Mouse (Mus musculus): Measurements from ENCODE around the gene Nipa1. TPM values are rescaled to one million over a fixed set of nuclear protein-coding genes. Genes with fewer than 3 reads are reported as not detected.

Gene Nipa1
- polyA plus RNA-seq, 1 experiment, result 2.2 TPM

GRCm38 (mm10) chr7:55968258-55968901 is 51.4 kb downstream of the Nipa1 start:
- Histone ChIP-seq H3K4me3 (no peak overlapping the region), H3K27me3 (ENCODE audit: control insufficient read depth, insufficient read depth, insufficient read length) (no peaks in the 10 kb centered on the region), H3ac (ENCODE audit: control insufficient read depth, insufficient read length) (no peak overlapping the region), H3K79me2 (ENCODE audit: control insufficient read depth, insufficient read depth) (no peaks in the 10 kb centered on the region), H3K4me2 (ENCODE audit: low read depth) (peak overlapping the region; percentile 58), H3K36me3 (ENCODE audit: control insufficient read depth, insufficient read depth) (no peaks in the 10 kb centered on the region)
- TF ChIP-seq TCF3 (IDR thresholded peaks at IDR 0.05; ENCODE audit: insufficient read length, low read depth) (no peak), REST (IDR thresholded peaks at IDR 0.05; ENCODE audit: insufficient read depth, insufficient read length) (no peak), MYOG (IDR thresholded peaks at IDR 0.05; ENCODE audit: control insufficient read depth in 1 of 3, insufficient read depth in 1 of 3, insufficient read length in 2 of 3, low read depth in 2 of 3) (no peak), POLR2A (IDR thresholded peaks at IDR 0.05; ENCODE audit: insufficient read length, low read depth) (peak; percentile 27), MYOD1 (IDR thresholded peaks at IDR 0.05; ENCODE audit: control insufficient read depth in 1 of 3, insufficient read length in 2 of 3, low read depth in 2 of 3) (no peak), E2F4 (IDR thresholded peaks at IDR 0.05; ENCODE audit: insufficient read depth) (no peak)

- TF ChIP-seq POLR2AphosphoS2 (IDR thresholded peaks at IDR 0.05; ENCODE audit: insufficient read length, low read depth) (no peak), MYOG (IDR thresholded peaks at IDR 0.05; ENCODE audit: control insufficient read depth in 1 of 3, insufficient read depth in 1 of 3, insufficient read length in 2 of 3, low read depth in 2 of 3) (no peak), E2F4 (IDR thresholded peaks at IDR 0.05; ENCODE audit: insufficient read depth) (no peak)
- Histone ChIP-seq H3K79me2 (ENCODE audit: control insufficient read depth, insufficient read depth) (peaks cover under 1% of the 10 kb centered on the region), H3K4me3 (no peak overlapping the region), H3K4me2 (ENCODE audit: low read depth) (no peak overlapping the region), H3K27me3 (ENCODE audit: control insufficient read depth, insufficient read depth, insufficient read length) (no peaks in the 10 kb centered on the region), H3ac (ENCODE audit: control insufficient read depth, insufficient read length) (no peak overlapping the region), H3K36me3 (ENCODE audit: control insufficient read depth, insufficient read depth) (no peaks in the 10 kb centered on the region)
These were observed 52.8 kb downstream of the Nipa1 start for GRCm38 (mm10) chr7:55966866-55967460.

GRCm38 (mm10) chr7:55962004-55962908 is 57.5 kb downstream of the Nipa1 start, which contains the start of gene Nipa2:
Nipa2 (minus strand) TSS chr7:55962476.
- H3K79me2 ChIP-seq (ENCODE audit: control insufficient read depth, insufficient read depth), result peaks cover 40% of the 10 kb centered on the region
- H3K27me3 ChIP-seq (ENCODE audit: control insufficient read depth, insufficient read depth, insufficient read length), result no peaks in the 10 kb centered on the region
- no peaks in the 10 kb centered on the region for H3K36me3 ChIP-seq (ENCODE audit: control insufficient read depth, insufficient read depth)
- TF ChIP-seq MYOG (IDR thresholded peaks at IDR 0.05; ENCODE audit: control insufficient read depth in 1 of 3, insufficient read depth in 1 of 3, insufficient read length in 2 of 3, low read depth in 2 of 3) (no peak), TCF12 (IDR thresholded peaks at IDR 0.05; ENCODE audit: insufficient read depth, poor library complexity, severe bottlenecking) (no peak), CEBPB (IDR thresholded peaks at IDR 0.05; ENCODE audit: insufficient read depth, poor library complexity, severe bottlenecking) (no peak), REST (IDR thresholded peaks at IDR 0.05; ENCODE audit: insufficient read depth, insufficient read length) (no peak), USF1 (IDR thresholded peaks at IDR 0.05; ENCODE audit: low read depth) (no peak), TCF3 (IDR thresholded peaks at IDR 0.05; ENCODE audit: insufficient read length, low read depth) (no peak), MAX (IDR thresholded peaks at IDR 0.05; ENCODE audit: low read depth) (no peak), POLR2A (IDR thresholded peaks at IDR 0.05; ENCODE audit: insufficient read length, low read depth) (peak; percentile 64), SRF (IDR thresholded peaks at IDR 0.05; ENCODE audit: control insufficient read depth, insufficient read length, low read depth) (peak; percentile 73), MYOD1 (IDR thresholded peaks at IDR 0.05; ENCODE audit: control insufficient read depth in 1 of 3, insufficient read length in 2 of 3, low read depth in 2 of 3) (no peak), E2F4 (IDR thresholded peaks at IDR 0.05; ENCODE audit: insufficient read depth) (peak; percentile 45), POLR2AphosphoS2 (IDR thresholded peaks at IDR 0.05; ENCODE audit: insufficient read length, low read depth) (peak; percentile 55)
- H3K4me2 ChIP-seq (ENCODE audit: low read depth), result peak within 1 kb of the TSS; percentile 72
- H3K4me3 ChIP-seq, result peak within 1 kb of the TSS; percentile 80
- H3ac ChIP-seq (ENCODE audit: control insufficient read depth, insufficient read length), result peak within 1 kb of the TSS; percentile 75

GRCm38 (mm10) chr7:55960506-55960905 is 59.2 kb downstream of the Nipa1 start:
- TF ChIP-seq TCF3 (IDR thresholded peaks at IDR 0.05; ENCODE audit: insufficient read length, low read depth), result no peak
- TF ChIP-seq USF1 (IDR thresholded peaks at IDR 0.05; ENCODE audit: low read depth), result no peak
- TF ChIP-seq REST (IDR thresholded peaks at IDR 0.05; ENCODE audit: insufficient read depth, insufficient read length), result no peak
- TF ChIP-seq POLR2AphosphoS2 (IDR thresholded peaks at IDR 0.05; ENCODE audit: insufficient read length, low read depth), result no peak
- no peak for TF ChIP-seq TCF12 (IDR thresholded peaks at IDR 0.05; ENCODE audit: insufficient read depth, poor library complexity, severe bottlenecking)
- TF ChIP-seq MYOG (IDR thresholded peaks at IDR 0.05; ENCODE audit: control insufficient read depth in 1 of 3, insufficient read depth in 1 of 3, insufficient read length in 2 of 3, low read depth in 2 of 3), result no peak
- TF ChIP-seq E2F4 (IDR thresholded peaks at IDR 0.05; ENCODE audit: insufficient read depth), result no peak
- no peak for TF ChIP-seq CEBPB (IDR thresholded peaks at IDR 0.05; ENCODE audit: insufficient read depth, poor library complexity, severe bottlenecking)
- TF ChIP-seq MAX (IDR thresholded peaks at IDR 0.05; ENCODE audit: low read depth), result no peak
- no peak for TF ChIP-seq SRF (IDR thresholded peaks at IDR 0.05; ENCODE audit: control insufficient read depth, insufficient read length, low read depth)
- no peak for TF ChIP-seq MYOD1 (IDR thresholded peaks at IDR 0.05; ENCODE audit: control insufficient read depth in 1 of 3, insufficient read length in 2 of 3, low read depth in 2 of 3)
- no peak for TF ChIP-seq POLR2A (IDR thresholded peaks at IDR 0.05; ENCODE audit: insufficient read length, low read depth)
- H3ac ChIP-seq (ENCODE audit: control insufficient read depth, insufficient read length), result no peak overlapping the region
- H3K79me2 ChIP-seq (ENCODE audit: control insufficient read depth, insufficient read depth), result peaks cover 57% of the 10 kb centered on the region
- H3K36me3 ChIP-seq (ENCODE audit: control insufficient read depth, insufficient read depth), result no peaks in the 10 kb centered on the region
- H3K4me2 ChIP-seq (ENCODE audit: low read depth), result peak overlapping the region; percentile 68
- H3K27me3 ChIP-seq (ENCODE audit: control insufficient read depth, insufficient read depth, insufficient read length), result no peaks in the 10 kb centered on the region
- no peak overlapping the region for H3K4me3 ChIP-seq

All from myocyte (in vitro differentiated cells).